Mouse (Mus musculus) heart, adult 9 months (tissue): ENCODE data around the gene Polr2l.

Source experiments
- DNase-seq, 2 experiments: peaks; one replicate each; pipeline ENCODE4 v3.0.0; 2022; ENCODE audit warnings: low spot score in 2 of 2

Polr2l gene

DNA sequence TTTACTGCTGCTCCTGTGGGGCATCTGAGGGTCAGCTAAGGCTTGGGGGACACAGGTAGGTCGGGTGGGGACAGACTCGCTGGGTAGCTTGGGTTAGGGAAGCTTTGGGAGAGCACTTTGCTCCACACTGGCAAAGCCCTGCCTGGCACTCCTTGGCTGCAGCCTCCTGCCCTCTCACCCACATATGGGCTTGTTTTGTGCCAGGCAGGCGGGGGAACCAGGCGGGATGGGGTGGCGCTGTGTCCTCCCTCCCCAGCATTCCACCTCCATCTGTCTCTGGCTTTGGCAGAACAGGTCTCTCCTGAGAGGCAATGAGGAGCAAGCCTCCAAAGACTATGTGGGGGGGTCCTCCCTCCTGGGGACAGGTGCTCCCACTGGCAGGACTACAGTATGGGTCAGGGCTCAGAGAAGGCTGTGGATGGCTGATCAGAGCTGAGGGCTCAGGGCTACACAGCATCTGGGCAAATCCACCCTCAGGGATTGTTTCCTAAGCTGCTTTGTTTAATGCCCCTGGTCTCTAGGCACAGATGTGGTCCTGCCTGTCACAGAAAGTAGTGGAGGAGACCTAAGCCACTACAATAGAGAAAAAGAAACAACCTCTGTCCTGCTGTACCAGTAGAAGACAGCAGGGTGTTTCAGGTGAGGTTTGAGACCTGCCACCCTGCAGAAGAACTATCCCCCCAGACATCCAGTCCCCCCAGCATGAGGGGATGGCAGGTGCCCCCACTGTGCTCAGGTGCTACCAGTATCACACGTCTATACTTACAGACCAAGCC, 42.0 kb downstream of the Polr2l start:
- peak in 1 of 2 experiments; percentile 79 for DNase-seq

DNA sequence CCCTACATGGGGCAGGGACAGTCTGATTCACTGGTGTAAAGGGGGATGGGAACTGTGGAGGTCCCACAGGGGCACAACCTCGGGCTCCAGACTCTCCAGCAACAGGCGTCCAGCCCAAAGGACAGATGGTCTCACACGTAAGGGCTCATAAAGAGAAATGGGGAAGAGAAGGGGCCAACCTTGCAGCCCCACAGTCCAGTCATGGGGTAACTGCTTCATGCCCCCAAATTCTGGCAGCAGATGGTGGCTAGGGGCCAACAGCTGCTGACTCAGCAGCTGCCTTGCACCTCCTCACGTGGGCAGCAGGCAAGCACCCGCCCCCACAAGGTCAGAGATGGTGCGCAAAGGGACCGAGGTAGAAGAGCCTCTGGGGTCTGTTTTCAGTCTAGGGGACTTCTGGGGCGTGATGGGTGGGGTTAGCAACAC, 42.7 kb downstream of the Polr2l start:
- DNase-seq, result no peak

DNA sequence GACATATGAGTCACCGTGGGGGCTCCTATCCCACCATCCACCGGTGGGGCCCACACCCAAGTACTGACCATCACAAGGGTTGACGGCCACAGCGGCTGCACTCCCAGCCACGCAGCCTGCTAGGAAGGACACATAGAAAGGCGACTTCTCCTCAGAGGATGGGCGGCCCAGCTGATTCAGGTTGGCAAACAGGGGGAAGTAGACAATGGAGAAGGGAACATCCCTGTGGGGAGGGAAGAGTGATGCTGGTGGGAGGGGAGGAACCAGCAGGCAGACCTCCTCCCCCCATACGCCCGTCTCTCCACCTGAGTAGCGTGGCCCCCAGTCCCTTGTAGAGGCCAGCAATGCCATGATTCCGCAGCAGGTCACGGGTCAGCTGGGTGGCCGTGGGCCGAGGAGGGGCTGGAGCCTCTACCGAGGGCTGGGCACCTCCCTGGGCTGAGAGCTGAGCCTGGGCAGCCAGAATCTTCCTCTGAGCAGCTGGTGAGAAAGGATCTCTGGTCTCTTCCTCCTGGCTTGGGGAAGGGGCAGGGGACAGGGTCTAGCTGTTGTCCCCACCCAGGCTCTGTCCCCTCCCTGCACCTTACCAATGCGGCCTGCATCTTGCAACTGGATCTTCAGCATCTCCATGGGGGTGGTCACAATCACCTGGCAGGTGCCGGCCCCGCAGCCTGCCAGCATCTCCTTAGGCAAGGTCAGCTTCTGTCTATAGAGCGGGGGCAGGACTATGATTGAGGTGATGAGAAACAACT, 43.3 kb downstream of the Polr2l start:
- no peak for DNase-seq

DNA sequence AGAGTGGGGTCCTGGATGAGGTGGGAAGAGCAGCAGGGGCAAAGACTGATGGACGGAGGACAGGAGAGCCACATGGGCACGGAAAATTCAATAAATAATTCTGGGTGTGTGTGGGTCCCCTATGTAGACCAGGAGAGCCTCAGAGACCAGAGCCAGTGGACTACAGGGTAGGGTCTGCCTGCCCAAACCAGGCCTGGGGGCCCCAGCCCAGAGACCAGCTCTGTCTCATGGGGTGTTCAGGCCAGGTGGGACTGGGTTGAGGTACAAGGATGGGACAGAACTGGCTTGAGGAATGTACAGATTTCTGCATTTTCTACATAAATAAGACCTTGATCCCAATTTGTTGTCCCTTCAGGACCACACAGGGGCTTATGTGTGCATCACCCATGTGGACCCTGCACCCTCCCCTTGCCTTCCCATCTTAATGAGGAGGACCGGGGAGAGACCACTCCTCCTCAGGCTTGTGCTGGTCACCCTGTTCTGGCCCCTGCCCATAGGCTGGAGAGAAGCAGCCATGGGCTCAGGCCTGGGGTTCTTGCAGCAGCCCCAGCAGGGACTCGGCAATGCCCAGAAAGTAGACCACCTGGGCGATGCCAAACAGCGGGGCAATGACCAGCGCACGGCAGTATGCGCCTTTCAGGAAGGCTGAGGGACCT, 44.2 kb downstream of the Polr2l start:
- DNase-seq, result no peak

DNA sequence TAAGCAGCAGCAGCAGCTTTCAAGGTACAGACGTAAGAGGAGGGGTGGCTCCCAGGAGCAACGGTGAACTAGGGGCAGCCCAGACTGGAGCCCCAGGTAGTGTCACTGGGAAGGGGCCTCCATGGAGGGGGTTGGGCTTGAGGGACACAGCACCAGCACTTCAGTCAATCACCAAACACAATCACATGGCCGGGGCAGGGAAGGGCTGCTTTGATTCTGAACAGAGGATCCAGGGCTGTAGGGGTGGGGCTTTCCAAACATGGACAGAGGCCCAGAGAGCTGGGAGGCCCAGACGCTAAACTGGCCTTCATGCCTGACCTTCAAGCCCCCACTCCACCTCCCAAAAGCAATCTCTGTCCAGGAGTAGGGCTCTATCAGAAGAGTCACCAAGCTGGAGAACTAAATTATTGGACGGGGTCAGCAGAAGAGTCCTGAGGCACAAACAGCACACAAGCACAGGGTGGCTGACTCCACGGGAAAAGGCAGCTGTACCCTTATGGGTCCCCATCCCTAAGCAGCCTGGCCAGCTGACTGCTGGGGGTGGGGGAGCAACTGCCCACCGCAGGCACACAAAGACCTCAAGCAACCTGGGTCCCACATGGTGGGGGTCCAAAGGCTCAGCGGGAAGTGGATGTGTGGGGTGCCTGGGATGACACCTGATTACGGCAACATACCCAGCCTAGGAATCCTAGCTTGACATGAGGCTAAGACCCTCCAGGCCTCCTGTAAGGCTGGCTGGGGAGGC, 44.9 kb downstream of the Polr2l start:
- no peak for DNase-seq

DNA sequence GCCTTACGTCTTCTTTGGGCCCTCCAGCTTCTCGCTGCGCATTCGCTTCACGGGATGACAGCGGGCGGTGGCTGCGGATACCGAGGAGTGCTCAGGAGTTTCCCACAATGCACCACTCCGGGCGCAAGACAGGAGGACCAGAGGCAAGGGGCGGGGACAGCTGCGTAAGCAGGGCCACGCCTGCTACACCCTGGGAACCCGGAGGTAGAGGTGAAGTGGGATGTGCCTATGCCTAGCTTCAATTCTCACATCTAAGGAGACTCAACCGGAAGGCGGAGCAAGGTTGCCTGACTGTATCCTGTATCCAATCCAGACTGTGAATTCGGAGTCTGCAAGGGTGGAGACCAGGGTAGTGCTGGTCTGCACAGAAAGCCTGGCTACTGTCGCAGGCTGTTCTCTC, 45.6 kb downstream of the Polr2l start, which contains the start of gene Cend1:
Gene Cend1, minus strand, starts transcription at position 182 of the 400 bp plus-strand sequence.
- no peak for DNase-seq

DNA sequence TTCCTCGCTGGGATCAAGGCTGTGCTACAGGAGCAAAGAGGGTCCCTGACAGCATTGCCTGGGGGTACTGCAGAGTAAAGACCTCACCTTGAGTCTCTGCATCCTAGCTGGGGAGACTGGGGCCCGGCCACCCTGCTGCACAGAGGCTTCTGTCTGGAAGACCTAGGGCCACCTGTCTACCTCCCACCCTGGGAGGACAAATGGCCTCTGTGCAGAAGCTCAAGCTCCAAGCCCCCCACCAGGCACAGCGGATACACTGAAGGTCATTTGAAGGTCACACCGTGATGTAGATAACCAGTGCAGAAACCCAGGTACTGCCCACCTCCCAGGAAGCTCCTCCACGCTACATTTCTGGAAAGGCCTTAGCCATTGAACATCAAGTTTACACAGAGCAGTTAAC, 46.2 kb downstream of the Polr2l start:
- no peak for DNase-seq

DNA sequence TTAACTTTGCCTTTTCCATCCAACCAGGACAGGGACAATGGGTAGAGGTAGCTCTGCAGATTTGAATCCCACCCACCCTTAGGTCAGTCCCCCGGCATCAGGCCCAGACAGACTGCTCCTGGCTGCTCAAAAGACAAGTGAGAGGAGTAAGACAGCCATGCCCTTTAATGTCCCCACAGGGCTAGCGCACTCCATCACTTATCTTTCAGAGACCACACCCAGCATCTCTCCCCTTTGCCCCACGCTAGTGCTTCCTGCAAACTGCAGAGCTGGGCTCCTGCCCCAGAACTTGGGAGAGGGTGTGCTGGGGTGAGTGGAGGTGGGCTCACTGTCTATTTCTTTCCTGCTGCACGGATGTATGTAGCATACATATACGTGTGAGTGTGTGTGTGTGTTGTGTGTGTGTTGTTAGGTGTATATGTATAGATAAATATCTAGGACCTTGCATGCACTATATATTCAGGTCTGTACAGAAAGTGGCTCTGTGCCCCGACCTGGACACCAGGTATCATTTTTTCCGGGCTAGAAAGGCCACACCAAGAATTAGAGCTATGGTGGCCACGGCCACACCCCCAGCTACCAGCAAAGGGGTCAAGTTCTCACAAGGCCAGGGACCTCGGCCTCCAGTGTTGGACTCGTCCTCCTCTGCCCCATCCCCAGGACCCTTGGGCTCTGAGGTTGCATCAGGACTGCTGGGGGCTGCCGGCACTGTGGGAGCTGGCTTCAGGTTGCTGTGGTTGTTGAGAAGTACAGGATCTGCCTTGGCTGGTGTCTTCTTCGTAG, 47.8 kb downstream of the Polr2l start:
- no peak for DNase-seq

DNA sequence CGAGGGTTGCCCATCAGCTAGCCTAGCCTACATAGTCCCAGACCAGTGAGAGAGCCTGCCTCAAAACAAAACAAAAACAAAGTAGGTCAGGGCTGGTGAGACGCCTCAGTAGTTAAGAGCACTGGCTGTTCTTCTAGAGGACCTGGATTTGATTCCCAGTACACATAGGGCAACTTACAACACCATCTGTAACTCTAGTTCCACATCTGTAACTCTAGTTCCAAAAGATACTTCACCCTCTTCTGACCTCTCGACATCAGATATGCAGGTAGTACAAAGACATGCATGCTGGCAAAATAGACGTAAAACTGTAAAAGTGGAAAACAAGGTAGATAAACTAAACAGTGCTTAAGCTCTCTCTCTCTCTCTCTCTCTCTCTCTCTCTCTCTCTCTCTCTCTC, 51.1 kb downstream of the Polr2l start:
- no peak for DNase-seq
